8 mouse cellular contexts compared by ENCODE assay signal in genomic region chr2:104122505-104123378, GRCm38 (mm10). TPM values are rescaled to one million over a fixed set of nuclear protein-coding genes. Genes with fewer than 3 reads are reported as not detected.
DNase-seq lines count a peak whose midpoint lies in the region; ATAC-seq and TF ChIP-seq lines count a peak whose summit lies in the region.

TSS of gene A930018P22Rik (plus strand) at chr2:104122769.

- peak; percentile 94 for ATAC-seq in forebrain, embryonic 12.5 days (ENCODE audit: low FRiP score)
- ATAC-seq in heart, postnatal 0 days (ENCODE audit: insufficient read depth, low read depth): peak; percentile 95
- peak; percentile 87 for ATAC-seq in liver, embryonic 14.5 days (ENCODE audit: insufficient read depth)
- ATAC-seq in stomach, embryonic 15.5 days (ENCODE audit: insufficient read depth, low FRiP score, low read depth): peak; percentile 94

- H3K4me2 ChIP-seq in forebrain, embryonic 12.5 days: peak within 1 kb of the TSS; percentile 71
- peak within 1 kb of the TSS; percentile 99 for H3K4me2 ChIP-seq in heart, postnatal 0 days (ENCODE audit: low read depth, low read length)
- peak within 1 kb of the TSS; percentile 98 for H3K4me2 ChIP-seq in liver, embryonic 14.5 days (ENCODE audit: low read depth)
- peak within 1 kb of the TSS; percentile 98 for H3K4me2 ChIP-seq in stomach, embryonic 15.5 days

- under 1% methylated on average over 70 of the region's 74 CpGs for WGBS in forebrain, embryonic 12.5 days
- WGBS in heart, postnatal 0 days: under 1% methylated on average over 47 of the region's 74 CpGs
- under 1% methylated on average over 74 of the region's 74 CpGs for WGBS in liver, embryonic 14.5 days (ENCODE audit: insufficient replicate concordance)
- WGBS in stomach, embryonic 15.5 days: under 1% methylated on average over 74 of the region's 74 CpGs

- H3K4me1 ChIP-seq in ES-Bruce4 (ENCODE audit: control insufficient read depth, insufficient read depth, low read length): peaks cover 5% of the 10 kb centered on the region
- H3K4me1 ChIP-seq in forebrain, embryonic 12.5 days: peaks cover 5% of the 10 kb centered on the region; the same call in 1 of the 2 replicates
- H3K4me1 ChIP-seq in heart, postnatal 0 days (ENCODE audit: control insufficient read depth, insufficient read depth): peaks cover 30% of the 10 kb centered on the region
- peaks cover 38 to 40% of the 10 kb centered on the region in 2 experiments for H3K4me1 ChIP-seq in liver, embryonic 14.5 days (replicated peaks; ENCODE audit: control insufficient read depth in 2 of 2, insufficient read depth in 2 of 2, low read length in 1 of 2)
- peaks cover 12% of the 10 kb centered on the region for H3K4me1 ChIP-seq in stomach, embryonic 15.5 days

- H3K9ac ChIP-seq in ES-Bruce4 (ENCODE audit: low read depth, poor library complexity, severe bottlenecking): peak within 1 kb of the TSS; percentile 84
- peak within 1 kb of the TSS; percentile 61 for H3K9ac ChIP-seq in forebrain, embryonic 12.5 days
- peak within 1 kb of the TSS; percentile 85 for H3K9ac ChIP-seq in heart, postnatal 0 days (replicated peaks; ENCODE audit: low read depth, low read length)
- peak within 1 kb of the TSS; percentile 100 for H3K9ac ChIP-seq in liver, embryonic 14.5 days (replicated peaks)
- peak within 1 kb of the TSS; percentile 61 for H3K9ac ChIP-seq in stomach, embryonic 15.5 days

- TF ChIP-seq CTCF in ES-Bruce4 (IDR thresholded peaks at IDR 0.05; ENCODE audit: low read depth, low read length): no peak
- no peak for TF ChIP-seq CTCF in heart, postnatal 0 days (IDR thresholded peaks at IDR 0.05; ENCODE audit: low read depth)
- no peak for TF ChIP-seq CTCF in liver, embryonic 14.5 days (IDR thresholded peaks at IDR 0.05; ENCODE audit: low read depth)

- peak; percentile 10 for TF ChIP-seq POLR2A in ES-Bruce4 (IDR thresholded peaks at IDR 0.05; ENCODE audit: insufficient read depth, low read length)

- DNase-seq in c-Kit-positive CD71-positive TER-119-positive erythroid progenitor cells, embryonic 14.5 days (ENCODE audit: low spot score): peak; percentile 99
- DNase-seq in heart, postnatal 0 days (ENCODE audit: low spot score): peak; percentile 98
- DNase-seq in kidney, postnatal 36 days: peak; percentile 91 to 95
- DNase-seq in liver, embryonic 14.5 days (ENCODE audit: low read depth in 3 of 3, low spot score in 3 of 3): peak; percentile 91 to 97 (median 92)
- peak; percentile 87 for DNase-seq in neural tube, embryonic 10.5 days (ENCODE audit: extremely low spot score, low spot score)

- TF ChIP-seq EP300 in ES-Bruce4 (IDR thresholded peaks at IDR 0.05; ENCODE audit: insufficient read depth, low read depth, low read length): peak; percentile 63; the same call in 1 of the 2 replicates
- 0 out of 2 replicates have a peak, but pooled peaks have one; percentile 11 for TF ChIP-seq EP300 in heart, postnatal 0 days (IDR thresholded peaks at IDR 0.05; ENCODE audit: low read depth)
- no peak; the same call in 1 of the 2 replicates for TF ChIP-seq EP300 in liver, embryonic 14.5 days (IDR thresholded peaks at IDR 0.05; ENCODE audit: low read depth)

- peak within 1 kb of the TSS; percentile 68 for H3K4me3 ChIP-seq in ES-Bruce4 (ENCODE audit: low read depth, low read length)
- peak within 1 kb of the TSS; percentile 58 for H3K4me3 ChIP-seq in forebrain, embryonic 12.5 days (replicated peaks)
- H3K4me3 ChIP-seq in heart, postnatal 0 days (ENCODE audit: low read depth, low read length): peak within 1 kb of the TSS; percentile 71
- peak within 1 kb of the TSS; percentile 56 to 93 for H3K4me3 ChIP-seq in liver, embryonic 14.5 days (ENCODE audit: insufficient read depth in 1 of 2, low read depth in 2 of 2, low read length in 2 of 2)
- peak within 1 kb of the TSS; percentile 74 for H3K4me3 ChIP-seq in stomach, embryonic 15.5 days (replicated peaks)

- no peaks in the 10 kb centered on the region for H3K27me3 ChIP-seq in ES-Bruce4 (ENCODE audit: control insufficient read depth, insufficient read depth, low read length, poor library complexity, severe bottlenecking)
- peaks cover 39% of the 10 kb centered on the region for H3K27me3 ChIP-seq in forebrain, embryonic 12.5 days
- no peaks in the 10 kb centered on the region for H3K27me3 ChIP-seq in heart, postnatal 0 days (ENCODE audit: control insufficient read depth, insufficient read depth, low read length)
- H3K27me3 ChIP-seq in liver, embryonic 14.5 days (ENCODE audit: control insufficient read depth, insufficient read depth, low read length): peaks cover 6% of the 10 kb centered on the region
- H3K27me3 ChIP-seq in stomach, embryonic 15.5 days (replicated peaks): no peaks in the 10 kb centered on the region

- no peaks in the 10 kb centered on the region for H3K36me3 ChIP-seq in ES-Bruce4 (ENCODE audit: control insufficient read depth, insufficient read depth, low read length, poor library complexity, severe bottlenecking)
- H3K36me3 ChIP-seq in forebrain, embryonic 12.5 days (replicated peaks): no peaks in the 10 kb centered on the region
- H3K36me3 ChIP-seq in heart, postnatal 0 days (replicated peaks; ENCODE audit: control insufficient read depth, insufficient read depth, low read length): no peaks in the 10 kb centered on the region
- H3K36me3 ChIP-seq in liver, embryonic 14.5 days (replicated peaks; ENCODE audit: control insufficient read depth, insufficient read depth, low read depth): no peaks in the 10 kb centered on the region; the same call in 1 of the 2 replicates
- no peaks in the 10 kb centered on the region for H3K36me3 ChIP-seq in stomach, embryonic 15.5 days

- no peaks in the 10 kb centered on the region for H3K9me3 ChIP-seq in ES-Bruce4 (replicated peaks; ENCODE audit: control insufficient read depth, insufficient read depth, low read length, poor library complexity, severe bottlenecking)
- no peaks in the 10 kb centered on the region for H3K9me3 ChIP-seq in forebrain, embryonic 12.5 days
- H3K9me3 ChIP-seq in heart, postnatal 0 days (replicated peaks; ENCODE audit: control insufficient read depth, low read length): no peaks in the 10 kb centered on the region
- H3K9me3 ChIP-seq in liver, embryonic 14.5 days (ENCODE audit: control insufficient read depth, low read length): no peaks in the 10 kb centered on the region
- no peaks in the 10 kb centered on the region for H3K9me3 ChIP-seq in stomach, embryonic 15.5 days

- H3K27ac ChIP-seq in ES-Bruce4 (ENCODE audit: insufficient read depth, low read length): no peak within 1 kb of the TSS
- H3K27ac ChIP-seq in forebrain, embryonic 12.5 days: no peak within 1 kb of the TSS
- peak within 1 kb of the TSS; percentile 85 for H3K27ac ChIP-seq in heart, postnatal 0 days (ENCODE audit: low read depth)
- peak within 1 kb of the TSS; percentile 97 for H3K27ac ChIP-seq in liver, embryonic 14.5 days
- H3K27ac ChIP-seq in stomach, embryonic 15.5 days: peak within 1 kb of the TSS; percentile 84

RNA-seq across cellular contexts. Expression of gene A930018P22Rik, which starts in this region (rescaled TPM):
- not detected in 2 replicates for polyA plus RNA-seq in ES-Bruce4 (2011; ENCODE audit: insufficient read depth, insufficient read length, low read depth, missing spikeins)
- not detected in 2 replicates for polyA plus RNA-seq in forebrain, embryonic 12.5 days (2016; fragmentation: Nextera tagmentation; extraction: Ambion mirVana)
- total RNA-seq in heart, postnatal 0 days (2014; rRNA removed; ENCODE audit: low replicate concordance): not detected in 2 replicates
- polyA plus RNA-seq in heart, postnatal 0 days (2015; fragmentation: Nextera tagmentation; extraction: Ambion mirVana): 0.42 and 0.58 TPM in 2 replicates
- polyA plus RNA-seq in liver, embryonic 14.5 days (2012; rRNA removed): 0.22 and 0.23 TPM in 2 replicates
- polyA plus RNA-seq in liver, embryonic 14.5 days (2014; fragmentation: Nextera tagmentation; extraction: Ambion mirVana): 0.63 and 0.93 TPM in 2 replicates
- polyA plus RNA-seq in stomach, embryonic 15.5 days (2015; fragmentation: Nextera tagmentation; extraction: Ambion mirVana): 0.17 and 0.22 TPM in 2 replicates

Comparison
In these comparisons a context has a peak if more than half of its experiments do, and no peak if none do; other contexts are left out.
1. Peak in ATAC-seq, H3K4me3 ChIP-seq, H3K9ac ChIP-seq and H3K4me2 ChIP-seq in forebrain, embryonic 12.5 days; RNA of the gene not detected or under 1 TPM.
2. Peak in DNase-seq, ATAC-seq, H3K4me3 ChIP-seq, H3K27ac ChIP-seq, H3K9ac ChIP-seq and H3K4me2 ChIP-seq in heart, postnatal 0 days; RNA of the gene not detected or under 1 TPM.
3. Peak in DNase-seq, ATAC-seq, H3K4me3 ChIP-seq, H3K27ac ChIP-seq, H3K9ac ChIP-seq and H3K4me2 ChIP-seq in liver, embryonic 14.5 days; RNA of the gene not detected or under 1 TPM.
4. Peak in ATAC-seq, H3K4me3 ChIP-seq, H3K27ac ChIP-seq, H3K9ac ChIP-seq and H3K4me2 ChIP-seq in stomach, embryonic 15.5 days; RNA of the gene not detected or under 1 TPM.